Mouse (Mus musculus) liver, embryonic 16.5 days (tissue): ENCODE results near the gene Smarcb1. TPM values are rescaled to one million over a fixed set of nuclear protein-coding genes. Genes with fewer than 3 reads are reported as not detected.

Experiments used
- ATAC-seq: fragments of 200-750 bp; cut with Nextera tagmentation; 2 replicates; pipeline ENCODE4 v1.8.0; 2017; ENCODE audit warnings: low read depth, mild to moderate bottlenecking, moderate number of reproducible peaks, moderate library complexity
- H3K27ac ChIP-seq: fragments of 300-500 bp; sonication (generic); 2 replicates; pipeline ENCODE4 v1.5.1; 2014; ENCODE audit warnings: mild to moderate bottlenecking, low read length
- H3K27me3 ChIP-seq: fragments of 300-500 bp; sonication (generic); 2 replicates; pipeline ENCODE4 v1.6.1; 2014; ENCODE audit warnings: low read depth, low read length, mixed read lengths; ENCODE audit not compliant: control insufficient read depth, insufficient read depth
- H3K36me3 ChIP-seq: fragments of 300-500 bp; sonication (generic); 2 replicates; pipeline ENCODE4 v1.6.1; 2014; ENCODE audit warnings: mild to moderate bottlenecking; ENCODE audit not compliant: control insufficient read depth, insufficient read depth
- H3K4me1 ChIP-seq: fragments of 300-500 bp; sonication (generic); 2 replicates; pipeline ENCODE4 v1.6.1; 2014; ENCODE audit warnings: low read depth, low read length, mixed read lengths; ENCODE audit not compliant: control insufficient read depth
- H3K4me2 ChIP-seq: fragments of 300-500 bp; sonication (generic); 2 replicates; pipeline ENCODE4 v1.6.1; 2014; ENCODE audit warnings: low read depth, low read length, mixed read lengths
- H3K4me3 ChIP-seq: fragments of 300-500 bp; sonication (generic); 2 replicates; pipeline ENCODE4 v1.5.1; 2014; ENCODE audit warnings: low read depth, mild to moderate bottlenecking, low read length
- H3K9ac ChIP-seq: fragments of 300-500 bp; sonication (generic); 2 replicates; pipeline ENCODE4 v1.6.1; 2014; ENCODE audit warnings: low read depth, low read length
- H3K9me3 ChIP-seq: fragments of 300-500 bp; sonication (generic); replicated peaks from 2 replicates; pipeline ENCODE4 v1.6.1; 2016; ENCODE audit warnings: low read length; ENCODE audit not compliant: control insufficient read depth
- WGBS: fragments of 180-500 bp; shearing (Covaris S2); extraction: QIAGEN DNeasy Blood & Tissue Kit; methylation state at CpG from one replicate; pipeline ENCODE4 v1.1.7; 2014; ENCODE audit not compliant: insufficient replicate concordance; 5-methylcytosine and 5-hydroxymethylcytosine counted together
- polyA plus RNA-seq: library from polyadenylated mRNA; unstranded; fragments of >200 nt; fragmentation: Nextera tagmentation; extraction: Ambion mirVana; gene quantifications from 2 replicates; pipeline ENCODE4 v1.2.1, GENCODE M21; 2015

Gene Smarcb1
- polyA plus RNA-seq, 1 experiment from 2014 or later, result 56.8 TPM

GRCm38 (mm10) chr10:75944066-75944772 is 22.8 kb upstream of the Smarcb1 start:
- no peak for ATAC-seq
- Histone ChIP-seq H3K4me3 (no peak overlapping the region), H3K27ac (no peak overlapping the region), H3K27me3 (peaks cover 3% of the 10 kb centered on the region; the same call in 1 of the 2 replicates), H3K4me1 (peaks cover 9% of the 10 kb centered on the region), H3K4me2 (no peak overlapping the region), H3K9me3 (no peaks in the 10 kb centered on the region), H3K9ac (no peak overlapping the region), H3K36me3 (no peaks in the 10 kb centered on the region)
- WGBS, result 40% methylated on average over 11 of the region's 11 CpGs

GRCm38 (mm10) chr10:75942736-75943477 is 21.5 kb upstream of the Smarcb1 start, which contains the start of gene Vpreb3:
Gene Vpreb3 (plus strand): TSS chr10:75943057.
- WGBS, result 64% methylated on average over 15 of the region's 15 CpGs
- ATAC-seq, result no peak
- Histone ChIP-seq H3K4me1 (peaks cover 16% of the 10 kb centered on the region), H3K4me3 (no peak within 1 kb of the TSS), H3K27me3 (no peaks in the 10 kb centered on the region; the same call in 1 of the 2 replicates), H3K9me3 (no peaks in the 10 kb centered on the region), H3K9ac (no peak within 1 kb of the TSS), H3K27ac (no peak within 1 kb of the TSS), H3K4me2 (no peak within 1 kb of the TSS), H3K36me3 (no peaks in the 10 kb centered on the region)

GRCm38 (mm10) chr10:75941042-75941824 is 19.8 kb upstream of the Smarcb1 start:
- Histone ChIP-seq H3K4me2 (no peak overlapping the region), H3K9me3 (no peaks in the 10 kb centered on the region), H3K27me3 (no peaks in the 10 kb centered on the region), H3K9ac (no peak overlapping the region), H3K4me3 (no peak overlapping the region), H3K27ac (peak overlapping the region; percentile 87; the same call in 1 of the 2 replicates), H3K4me1 (peaks cover 33% of the 10 kb centered on the region), H3K36me3 (peaks cover 8% of the 10 kb centered on the region; the same call in 1 of the 2 replicates)
- no peak for ATAC-seq
- WGBS, result 77% methylated on average over 9 of the region's 9 CpGs

- Histone ChIP-seq H3K9me3 (no peaks in the 10 kb centered on the region), H3K27ac (peak within 1 kb of the TSS; percentile 87), H3K4me2 (peak within 1 kb of the TSS; percentile 52), H3K27me3 (no peaks in the 10 kb centered on the region), H3K4me1 (peaks cover 38% of the 10 kb centered on the region), H3K36me3 (peaks cover 8% of the 10 kb centered on the region; the same call in 1 of the 2 replicates), H3K4me3 (peak within 1 kb of the TSS; percentile 84), H3K9ac (peak within 1 kb of the TSS; percentile 75)
- WGBS, result 83% methylated on average over 5 of the region's 5 CpGs
- ATAC-seq, result no peak
Observed at GRCm38 (mm10) chr10:75940520-75940919, 19.1 kb upstream of the Smarcb1 start, which contains the start of gene Gm867. Gene Gm867 (minus strand): TSS chr10:75940672.

GRCm38 (mm10) chr10:75939481-75940234 is 18.2 kb upstream of the Smarcb1 start:
- peak overlapping the region; percentile 52 for H3K4me2 ChIP-seq
- peak overlapping the region; percentile 75 for H3K9ac ChIP-seq
- H3K9me3 ChIP-seq, result no peaks in the 10 kb centered on the region
- peak; percentile 76 for ATAC-seq
- H3K4me3 ChIP-seq, result peak overlapping the region; percentile 84
- H3K4me1 ChIP-seq, result peaks cover 43% of the 10 kb centered on the region
- 24% methylated on average over 9 of the region's 9 CpGs for WGBS
- H3K27me3 ChIP-seq, result no peaks in the 10 kb centered on the region
- peaks cover 8% of the 10 kb centered on the region; the same call in 1 of the 2 replicates for H3K36me3 ChIP-seq
- peak overlapping the region; percentile 87 for H3K27ac ChIP-seq

GRCm38 (mm10) chr10:75937851-75938643 is 16.6 kb upstream of the Smarcb1 start:
- ATAC-seq, result peak; percentile 73
- peaks cover 43% of the 10 kb centered on the region for H3K4me1 ChIP-seq
- peak overlapping the region; percentile 84 for H3K4me3 ChIP-seq
- no peaks in the 10 kb centered on the region for H3K9me3 ChIP-seq
- peaks cover 8% of the 10 kb centered on the region; the same call in 1 of the 2 replicates for H3K36me3 ChIP-seq
- H3K27me3 ChIP-seq, result peaks cover 9% of the 10 kb centered on the region
- peak overlapping the region; percentile 63 for H3K9ac ChIP-seq
- H3K27ac ChIP-seq, result peak overlapping the region; percentile 89
- peak overlapping the region; percentile 93 for H3K4me2 ChIP-seq
- WGBS, result 37% methylated on average over 10 of the region's 10 CpGs

- no peaks in the 10 kb centered on the region for H3K9me3 ChIP-seq
- ATAC-seq, result no peak
- WGBS, result 60% methylated on average over 18 of the region's 18 CpGs
- H3K9ac ChIP-seq, result peak overlapping the region; percentile 63
- H3K4me2 ChIP-seq, result peak overlapping the region; percentile 93
- peaks cover 50% of the 10 kb centered on the region for H3K4me1 ChIP-seq
- peaks cover 18% of the 10 kb centered on the region for H3K27me3 ChIP-seq
- H3K36me3 ChIP-seq, result peaks cover 8% of the 10 kb centered on the region; the same call in 1 of the 2 replicates
- peak overlapping the region; percentile 89 for H3K27ac ChIP-seq
- peak overlapping the region; percentile 84 for H3K4me3 ChIP-seq
Observed at GRCm38 (mm10) chr10:75936909-75937667, 15.7 kb upstream of the Smarcb1 start.
